Mouse (Mus musculus): ENCODE data around the gene Cdc42. TPM values are rescaled to one million over a fixed set of nuclear protein-coding genes. Genes with fewer than 3 reads are reported as not detected.

Cdc42 gene
- polyA plus RNA-seq, 1 experiment from 2014 or later = 529 TPM

DNA sequence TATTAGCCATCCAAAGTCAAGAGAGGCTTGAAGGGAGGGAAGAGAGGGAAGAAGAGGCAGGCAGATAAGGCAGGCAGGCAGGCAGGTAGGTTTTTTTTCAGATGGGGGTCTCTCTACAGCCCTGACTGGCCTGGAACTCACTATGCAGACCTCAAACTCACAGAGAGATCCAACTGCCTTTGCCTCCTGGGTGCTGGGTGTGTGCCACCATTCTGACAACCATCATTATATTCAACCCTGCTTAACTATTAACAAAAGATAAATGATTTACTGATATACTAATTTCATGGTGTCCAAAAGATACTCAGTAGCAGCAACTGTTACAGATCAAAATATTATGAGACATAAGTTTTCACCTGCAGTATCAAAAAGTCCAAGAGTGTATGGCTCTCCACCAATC is 25.5 kb downstream of the Cdc42 start:
- Histone ChIP-seq H3K9ac (ENCODE audit: low read length) (no peak overlapping the region), H3K36me3 (ENCODE audit: control insufficient read depth, insufficient read depth, low read length) (peaks cover 85% of the 10 kb centered on the region), H3K4me2 (ENCODE audit: low read length) (no peak overlapping the region), H3K4me3 (ENCODE audit: control insufficient read depth in 1 of 2, insufficient read depth in 1 of 2, low read depth in 1 of 2, low read length in 2 of 2) (no peak overlapping the region), H3K4me1 (ENCODE audit: control insufficient read depth in 2 of 2, insufficient read depth in 2 of 2, low read length in 2 of 2) (peaks cover 0 to 7% of the 10 kb centered on the region in 2 experiments; a peak in 2 of 4 replicates), H3K9me3 (ENCODE audit: control insufficient read depth, low read length) (no peaks in the 10 kb centered on the region), H3K27ac (replicated peaks in 1 of 2; ENCODE audit: control insufficient read depth in 1 of 2, insufficient read depth in 1 of 2, low read depth in 2 of 2, low read length in 2 of 2) (no peak overlapping the region), H3K27me3 (ENCODE audit: control insufficient read depth, insufficient read depth, low read length) (no peaks in the 10 kb centered on the region)
- ATAC-seq (ENCODE audit: insufficient number of reproducible peaks, insufficient read depth, low FRiP score, low read depth) = no peak

DNA sequence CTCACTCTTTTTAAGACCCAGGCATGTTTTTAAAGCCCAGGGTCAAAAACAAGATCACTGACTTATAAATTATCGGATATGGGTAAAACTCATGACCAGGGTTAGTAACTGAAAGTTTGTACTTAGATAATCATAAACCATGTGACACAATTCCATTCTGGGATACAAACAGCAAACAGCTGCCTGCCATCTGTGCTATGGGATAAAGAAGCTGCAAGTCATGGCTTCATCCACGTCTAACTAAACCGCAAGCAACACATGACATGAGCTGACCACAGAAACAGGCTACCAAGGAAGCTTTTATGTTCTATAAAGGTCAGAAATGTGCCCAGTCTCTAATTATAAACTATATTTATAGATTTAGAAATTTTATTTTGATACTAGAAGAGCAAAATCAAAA is 31.0 kb downstream of the Cdc42 start:
- Histone ChIP-seq H3K9ac (ENCODE audit: low read length) (no peak overlapping the region), H3K9me3 (ENCODE audit: control insufficient read depth, low read length) (no peaks in the 10 kb centered on the region), H3K36me3 (ENCODE audit: control insufficient read depth, insufficient read depth, low read length) (peaks cover 91% of the 10 kb centered on the region), H3K27ac (replicated peaks in 1 of 2; ENCODE audit: control insufficient read depth in 1 of 2, insufficient read depth in 1 of 2, low read depth in 2 of 2, low read length in 2 of 2) (no peak overlapping the region), H3K27me3 (ENCODE audit: control insufficient read depth, insufficient read depth, low read length) (no peaks in the 10 kb centered on the region), H3K4me3 (ENCODE audit: control insufficient read depth in 1 of 2, insufficient read depth in 1 of 2, low read depth in 1 of 2, low read length in 2 of 2) (no peak overlapping the region), H3K4me1 (ENCODE audit: control insufficient read depth in 2 of 2, insufficient read depth in 2 of 2, low read length in 2 of 2) (no peaks in the 10 kb centered on the region), H3K4me2 (ENCODE audit: low read length) (no peak overlapping the region)
- ATAC-seq (ENCODE audit: insufficient number of reproducible peaks, insufficient read depth, low FRiP score, low read depth) = no peak
- WGBS = 87% methylated on average over 3 of the region's 3 CpGs

DNA sequence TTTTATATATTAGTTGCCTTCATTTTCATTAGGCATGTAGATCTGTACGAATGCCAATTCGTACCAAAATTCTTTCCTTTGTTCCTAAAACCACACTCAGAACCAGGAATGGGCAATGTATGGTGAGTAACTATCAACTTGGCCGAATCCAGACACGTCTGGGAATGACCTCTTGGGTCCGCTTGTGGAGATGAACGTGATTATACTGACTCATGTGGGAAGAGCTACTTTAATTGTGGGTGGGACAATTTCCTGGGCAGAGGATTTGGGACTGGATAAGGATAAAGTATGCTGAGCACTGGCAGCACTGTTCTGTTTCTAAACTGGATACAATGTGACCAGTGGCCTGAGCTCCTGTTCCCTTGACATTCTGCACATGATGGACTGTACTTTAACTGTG is 32.6 kb downstream of the Cdc42 start:
- no peak overlapping the region for H3K9ac ChIP-seq (ENCODE audit: low read length)
- H3K4me3 ChIP-seq (ENCODE audit: control insufficient read depth in 1 of 2, insufficient read depth in 1 of 2, low read depth in 1 of 2, low read length in 2 of 2) = no peak overlapping the region
- no peaks in the 10 kb centered on the region for H3K9me3 ChIP-seq (ENCODE audit: control insufficient read depth, low read length)
- 83% methylated on average over 6 of the region's 6 CpGs for WGBS
- no peak overlapping the region for H3K27ac ChIP-seq (replicated peaks in 1 of 2; ENCODE audit: control insufficient read depth in 1 of 2, insufficient read depth in 1 of 2, low read depth in 2 of 2, low read length in 2 of 2)
- no peak for ATAC-seq (ENCODE audit: insufficient number of reproducible peaks, insufficient read depth, low FRiP score, low read depth)
- H3K4me2 ChIP-seq (ENCODE audit: low read length) = no peak overlapping the region
- no peaks in the 10 kb centered on the region for H3K4me1 ChIP-seq (ENCODE audit: control insufficient read depth in 2 of 2, insufficient read depth in 2 of 2, low read length in 2 of 2)
- no peaks in the 10 kb centered on the region for H3K27me3 ChIP-seq (ENCODE audit: control insufficient read depth, insufficient read depth, low read length)
- H3K36me3 ChIP-seq (ENCODE audit: control insufficient read depth, insufficient read depth, low read length) = peaks cover 91% of the 10 kb centered on the region

DNA sequence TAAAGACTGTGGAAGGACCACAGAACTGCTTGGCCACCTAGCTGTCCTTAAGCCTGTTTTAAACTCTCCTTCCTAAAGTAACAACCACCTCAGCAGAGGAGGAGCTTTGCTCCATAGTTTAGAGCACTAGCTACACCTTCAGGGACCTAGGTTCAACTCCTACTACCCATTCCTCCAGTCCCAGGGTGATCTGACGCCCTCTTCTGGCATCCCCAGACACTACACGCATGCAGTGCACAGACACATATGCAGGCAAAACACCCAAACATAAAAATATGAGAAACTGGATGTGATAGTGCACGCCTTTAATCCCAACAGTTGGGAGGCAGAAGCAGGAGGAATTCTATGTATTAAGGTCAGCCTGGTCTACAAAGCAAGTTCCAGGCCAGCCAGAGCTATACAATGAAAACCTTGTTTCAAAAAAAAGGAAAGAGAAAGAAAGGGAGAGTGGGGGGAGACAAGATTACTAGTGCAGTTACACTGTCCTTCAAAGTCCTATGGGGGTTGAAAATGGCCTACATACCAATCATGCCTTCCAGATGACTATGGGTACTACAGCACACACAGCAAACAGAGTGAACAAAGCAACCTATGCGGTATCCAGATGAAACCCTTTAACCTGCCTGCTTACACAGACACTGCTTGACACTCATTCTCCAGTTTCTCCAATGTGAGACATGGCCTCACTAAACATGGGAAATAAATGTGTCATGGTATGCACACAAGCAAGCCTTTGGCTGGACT is 41.3 kb downstream of the Cdc42 start:
- WGBS = 70% methylated on average over 4 of the region's 4 CpGs
- ATAC-seq (ENCODE audit: insufficient number of reproducible peaks, insufficient read depth, low FRiP score, low read depth) = no peak
- Histone ChIP-seq H3K4me1 (ENCODE audit: control insufficient read depth in 2 of 2, insufficient read depth in 2 of 2, low read length in 2 of 2) (peaks cover 5 to 36% of the 10 kb centered on the region in 2 experiments), H3K4me2 (ENCODE audit: low read length) (0 out of 2 replicates have a peak overlapping the region, but pooled peaks have one; percentile 11), H3K27ac (replicated peaks in 1 of 2; ENCODE audit: control insufficient read depth in 1 of 2, insufficient read depth in 1 of 2, low read depth in 2 of 2, low read length in 2 of 2) (peak overlapping the region; percentile 75 to 77), H3K9ac (ENCODE audit: low read length) (no peak overlapping the region), H3K36me3 (ENCODE audit: control insufficient read depth, insufficient read depth, low read length) (peaks cover 47% of the 10 kb centered on the region), H3K4me3 (ENCODE audit: control insufficient read depth in 1 of 2, insufficient read depth in 1 of 2, low read depth in 1 of 2, low read length in 2 of 2) (no peak overlapping the region), H3K9me3 (ENCODE audit: control insufficient read depth, low read length) (no peaks in the 10 kb centered on the region), H3K27me3 (ENCODE audit: control insufficient read depth, insufficient read depth, low read length) (no peaks in the 10 kb centered on the region)

DNA sequence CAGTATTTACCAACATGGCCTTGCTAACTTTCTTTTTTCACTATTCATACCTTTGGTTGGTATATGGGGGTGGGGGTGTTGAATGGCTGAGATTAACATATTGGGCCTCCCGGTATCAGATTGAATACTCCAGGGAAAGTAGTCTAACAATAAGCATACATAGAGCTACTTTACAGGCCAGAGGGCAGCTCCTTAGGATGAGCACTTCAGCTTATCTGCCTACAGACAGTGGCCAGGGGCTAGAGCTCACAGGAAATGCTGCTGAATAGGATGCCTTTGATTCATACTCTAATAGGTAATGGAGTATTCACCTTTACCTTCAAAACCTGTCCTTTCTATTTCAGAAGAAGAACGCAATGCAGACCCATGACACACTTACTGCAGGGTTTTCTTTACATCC is 42.5 kb downstream of the Cdc42 start:
- H3K36me3 ChIP-seq (ENCODE audit: control insufficient read depth, insufficient read depth, low read length) = peaks cover 46% of the 10 kb centered on the region

DNA sequence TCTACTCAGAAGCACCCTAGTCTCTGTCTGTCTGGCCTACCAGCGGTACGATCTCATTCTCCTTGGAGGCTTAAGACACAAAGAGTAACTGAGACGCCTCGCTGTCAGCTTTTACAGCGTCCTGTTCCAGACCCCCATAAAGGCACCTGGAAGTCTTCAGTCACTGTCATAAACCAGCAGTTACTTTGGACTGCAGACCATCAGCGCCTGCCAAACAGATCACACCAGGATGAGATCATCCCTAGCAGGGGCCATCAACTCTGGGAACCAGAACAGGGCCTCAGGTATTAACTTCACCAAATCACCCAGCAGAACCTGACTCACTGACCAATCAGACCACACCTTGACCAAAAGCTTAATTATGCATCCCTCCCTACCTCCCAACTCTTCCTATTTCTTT is 43.0 kb downstream of the Cdc42 start:
- H3K36me3 ChIP-seq (ENCODE audit: control insufficient read depth, insufficient read depth, low read length) = peaks cover 43% of the 10 kb centered on the region
- WGBS = 38% methylated on average over 6 of the region's 6 CpGs
- no peak overlapping the region for H3K4me3 ChIP-seq (ENCODE audit: control insufficient read depth in 1 of 2, insufficient read depth in 1 of 2, low read depth in 1 of 2, low read length in 2 of 2)
- peak overlapping the region in 1 of 2 experiments; percentile 25; a peak in 1 of 4 replicates for H3K27ac ChIP-seq (replicated peaks in 1 of 2; ENCODE audit: control insufficient read depth in 1 of 2, insufficient read depth in 1 of 2, low read depth in 2 of 2, low read length in 2 of 2)
- no peak overlapping the region for H3K4me2 ChIP-seq (ENCODE audit: low read length)
- ATAC-seq (ENCODE audit: insufficient number of reproducible peaks, insufficient read depth, low FRiP score, low read depth) = no peak
- H3K9ac ChIP-seq (ENCODE audit: low read length) = no peak overlapping the region
- peaks cover 5 to 36% of the 10 kb centered on the region in 2 experiments for H3K4me1 ChIP-seq (ENCODE audit: control insufficient read depth in 2 of 2, insufficient read depth in 2 of 2, low read length in 2 of 2)
- no peaks in the 10 kb centered on the region for H3K9me3 ChIP-seq (ENCODE audit: control insufficient read depth, low read length)
- H3K27me3 ChIP-seq (ENCODE audit: control insufficient read depth, insufficient read depth, low read length) = no peaks in the 10 kb centered on the region

More for the DNA sequence above, 42.5 kb downstream of the Cdc42 start:
- Histone ChIP-seq H3K27me3 (ENCODE audit: control insufficient read depth, insufficient read depth, low read length) (no peaks in the 10 kb centered on the region), H3K9me3 (ENCODE audit: control insufficient read depth, low read length) (no peaks in the 10 kb centered on the region), H3K4me1 (ENCODE audit: control insufficient read depth in 2 of 2, insufficient read depth in 2 of 2, low read length in 2 of 2) (peaks cover 5 to 36% of the 10 kb centered on the region in 2 experiments), H3K4me3 (ENCODE audit: control insufficient read depth in 1 of 2, insufficient read depth in 1 of 2, low read depth in 1 of 2, low read length in 2 of 2) (no peak overlapping the region), H3K9ac (ENCODE audit: low read length) (no peak overlapping the region), H3K27ac (replicated peaks in 1 of 2; ENCODE audit: control insufficient read depth in 1 of 2, insufficient read depth in 1 of 2, low read depth in 2 of 2, low read length in 2 of 2) (no peak overlapping the region), H3K4me2 (ENCODE audit: low read length) (no peak overlapping the region)
- 76% methylated on average over 2 of the region's 2 CpGs for WGBS
- no peak for ATAC-seq (ENCODE audit: insufficient number of reproducible peaks, insufficient read depth, low FRiP score, low read depth)

DNA sequence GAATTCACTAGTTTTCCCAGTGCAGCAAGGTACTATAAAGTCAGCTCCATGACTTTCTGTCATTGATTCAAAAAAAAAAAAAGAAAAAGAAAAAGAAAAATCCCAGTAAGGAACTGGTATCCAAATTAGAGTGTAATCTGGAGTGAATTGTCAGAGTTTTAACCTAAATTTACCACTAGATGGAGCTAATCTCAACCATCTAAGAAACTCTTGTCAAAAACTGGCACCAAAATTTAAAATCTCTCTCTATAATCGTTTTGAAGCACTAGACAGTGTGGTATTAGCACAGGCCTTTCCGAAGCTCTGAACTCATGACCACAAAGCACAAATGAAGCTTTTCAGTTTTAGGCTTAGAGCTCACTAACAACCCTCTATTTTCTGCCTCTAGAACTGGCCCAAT is 44.0 kb downstream of the Cdc42 start:
- peaks cover 33% of the 10 kb centered on the region for H3K36me3 ChIP-seq (ENCODE audit: control insufficient read depth, insufficient read depth, low read length)
- H3K4me1 ChIP-seq (ENCODE audit: control insufficient read depth in 2 of 2, insufficient read depth in 2 of 2, low read length in 2 of 2) = peaks cover 5 to 36% of the 10 kb centered on the region in 2 experiments
- ATAC-seq (ENCODE audit: insufficient number of reproducible peaks, insufficient read depth, low FRiP score, low read depth) = no peak
- H3K9ac ChIP-seq (ENCODE audit: low read length) = no peak overlapping the region
- no peaks in the 10 kb centered on the region for H3K27me3 ChIP-seq (ENCODE audit: control insufficient read depth, insufficient read depth, low read length)
- no peak overlapping the region for H3K4me2 ChIP-seq (ENCODE audit: low read length)
- H3K4me3 ChIP-seq (ENCODE audit: control insufficient read depth in 1 of 2, insufficient read depth in 1 of 2, low read depth in 1 of 2, low read length in 2 of 2) = no peak overlapping the region
- 64% methylated on average over 2 of the region's 2 CpGs for WGBS
- H3K9me3 ChIP-seq (ENCODE audit: control insufficient read depth, low read length) = no peaks in the 10 kb centered on the region
- no peak overlapping the region for H3K27ac ChIP-seq (replicated peaks in 1 of 2; ENCODE audit: control insufficient read depth in 1 of 2, insufficient read depth in 1 of 2, low read depth in 2 of 2, low read length in 2 of 2)

DNA sequence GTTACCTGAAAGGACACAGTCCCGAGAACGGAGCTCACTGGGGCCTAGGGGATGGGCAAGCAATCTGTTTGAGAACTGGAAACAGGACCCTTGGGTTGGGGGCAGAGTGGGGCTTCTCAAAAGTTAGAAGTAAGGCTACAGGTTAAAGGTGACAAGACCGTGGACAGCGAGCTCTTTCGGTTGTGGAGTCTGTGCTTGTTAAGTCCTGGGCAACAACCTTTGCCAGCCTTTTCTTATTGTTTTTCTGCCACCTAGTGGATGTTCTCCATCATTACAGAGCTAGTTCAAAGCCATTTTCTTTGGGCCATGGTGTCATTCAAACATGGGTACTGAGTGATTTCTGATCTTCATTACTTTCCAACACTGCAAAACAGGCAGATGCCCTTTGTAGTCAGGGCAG is 49.1 kb downstream of the Cdc42 start:
- Histone ChIP-seq H3K9ac (ENCODE audit: low read length) (no peak overlapping the region), H3K27ac (replicated peaks in 1 of 2; ENCODE audit: control insufficient read depth in 1 of 2, insufficient read depth in 1 of 2, low read depth in 2 of 2, low read length in 2 of 2) (no peak overlapping the region), H3K36me3 (ENCODE audit: control insufficient read depth, insufficient read depth, low read length) (peaks cover 13% of the 10 kb centered on the region), H3K27me3 (ENCODE audit: control insufficient read depth, insufficient read depth, low read length) (no peaks in the 10 kb centered on the region), H3K4me2 (ENCODE audit: low read length) (no peak overlapping the region), H3K4me3 (ENCODE audit: control insufficient read depth in 1 of 2, insufficient read depth in 1 of 2, low read depth in 1 of 2, low read length in 2 of 2) (no peak overlapping the region), H3K4me1 (ENCODE audit: control insufficient read depth in 2 of 2, insufficient read depth in 2 of 2, low read length in 2 of 2) (peaks cover 7 to 8% of the 10 kb centered on the region in 2 experiments; a peak in 3 of 4 replicates), H3K9me3 (ENCODE audit: control insufficient read depth, low read length) (no peaks in the 10 kb centered on the region)
- WGBS = 66% methylated on average over 5 of the region's 5 CpGs
- ATAC-seq (ENCODE audit: insufficient number of reproducible peaks, insufficient read depth, low FRiP score, low read depth) = no peak
